Mouse (Mus musculus) c-Kit-negative CD71-positive TER-119-positive erythroid progenitor cells, embryonic 14.5 days (primary cell): ENCODE measurements around the gene Hdac7.

Source experiments
- DNase-seq: peaks from one replicate; pipeline ENCODE4 v3.0.0-alpha.2; 2013; ENCODE audit warnings: low read depth, low spot score

The Hdac7 gene

DNA sequence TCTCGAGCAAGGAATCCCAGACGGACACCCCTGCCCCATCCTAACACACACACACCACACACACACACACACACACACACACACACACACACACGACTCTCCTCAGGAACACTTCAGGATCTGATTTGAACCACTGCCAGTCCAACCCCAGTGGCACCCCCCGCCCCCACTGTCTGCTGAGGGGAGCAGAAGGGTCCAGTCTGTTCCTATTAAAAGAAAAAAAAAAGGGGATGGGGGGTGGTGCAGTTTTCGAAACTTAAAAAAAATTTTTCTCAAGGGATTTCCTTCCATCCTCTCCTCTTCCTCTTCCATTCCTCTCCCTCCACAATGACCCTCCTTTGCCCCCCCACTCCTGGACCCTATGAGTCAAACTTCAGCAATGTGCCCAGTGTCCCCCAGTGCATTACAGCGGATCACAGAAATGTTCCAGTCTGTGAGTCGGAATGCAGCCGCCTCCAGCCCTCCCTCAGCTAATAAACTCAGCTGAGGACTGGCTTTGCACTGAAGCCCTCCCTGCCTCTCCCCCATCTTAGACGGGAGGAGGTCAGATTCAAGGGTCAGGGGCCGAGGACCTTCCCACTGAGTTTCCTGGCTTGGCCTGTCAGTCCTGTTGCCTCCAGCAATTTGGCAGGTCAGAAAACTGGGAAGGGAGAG lies 12.2 kb downstream of the Hdac7 start:
- no peak for DNase-seq

GRCm38 (mm10) chr15:97831242-97831986 lies 12.9 kb downstream of the Hdac7 start:
- no peak for DNase-seq

DNA sequence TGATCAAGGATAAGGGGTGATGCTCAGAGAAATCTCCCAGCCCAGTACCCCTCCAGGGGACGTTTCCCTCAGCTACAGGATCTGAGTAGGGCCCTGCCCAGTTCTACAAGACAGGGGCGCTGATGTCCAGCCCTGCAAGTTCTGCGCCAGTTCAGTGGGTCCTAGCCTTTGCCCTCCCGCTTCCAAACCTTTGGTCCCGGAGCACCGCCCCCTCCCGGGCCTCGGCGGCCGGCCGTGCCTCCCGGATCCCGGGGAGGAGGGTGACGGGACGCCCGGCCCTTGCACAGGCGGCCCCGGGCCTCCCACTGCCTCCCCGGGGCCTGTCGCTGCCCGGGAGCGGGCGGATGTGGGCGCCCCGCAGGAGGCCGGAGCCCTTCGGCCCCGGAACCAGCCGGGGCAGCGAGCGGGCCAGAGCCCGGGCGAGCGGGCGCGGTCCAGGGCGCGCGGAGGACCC lies 13.5 kb downstream of the Hdac7 start:
- DNase-seq = no peak

DNA sequence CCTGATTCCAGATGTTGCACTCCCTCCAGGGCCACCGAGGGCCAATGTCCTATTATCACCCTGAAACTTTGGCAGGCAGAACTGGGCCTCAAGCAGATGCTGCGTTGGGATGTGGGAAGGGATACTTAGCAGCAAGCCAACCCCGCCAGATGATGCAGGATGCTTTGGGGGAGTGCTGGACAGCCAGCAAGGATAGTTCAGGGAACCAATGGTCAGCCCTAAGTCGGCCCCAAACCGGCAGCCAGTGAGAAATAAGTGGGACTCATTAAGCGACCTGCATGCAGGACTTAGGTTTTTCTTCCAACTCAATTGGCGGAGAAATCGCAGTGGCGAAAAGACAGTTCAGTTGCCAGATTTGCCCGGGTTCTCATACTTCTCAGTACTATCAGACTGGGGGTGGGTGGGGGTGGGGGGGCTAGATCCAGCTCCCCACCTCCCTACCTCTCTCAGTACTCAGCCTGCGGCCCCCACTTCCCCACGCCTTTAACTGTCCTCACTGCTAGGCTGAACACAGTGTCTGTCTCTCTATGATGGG lies 14.0 kb downstream of the Hdac7 start:
- DNase-seq = no peak

- DNase-seq = no peak
Observed at GRCm38 (mm10) chr15:97829432-97829831, 14.9 kb downstream of the Hdac7 start.

DNA sequence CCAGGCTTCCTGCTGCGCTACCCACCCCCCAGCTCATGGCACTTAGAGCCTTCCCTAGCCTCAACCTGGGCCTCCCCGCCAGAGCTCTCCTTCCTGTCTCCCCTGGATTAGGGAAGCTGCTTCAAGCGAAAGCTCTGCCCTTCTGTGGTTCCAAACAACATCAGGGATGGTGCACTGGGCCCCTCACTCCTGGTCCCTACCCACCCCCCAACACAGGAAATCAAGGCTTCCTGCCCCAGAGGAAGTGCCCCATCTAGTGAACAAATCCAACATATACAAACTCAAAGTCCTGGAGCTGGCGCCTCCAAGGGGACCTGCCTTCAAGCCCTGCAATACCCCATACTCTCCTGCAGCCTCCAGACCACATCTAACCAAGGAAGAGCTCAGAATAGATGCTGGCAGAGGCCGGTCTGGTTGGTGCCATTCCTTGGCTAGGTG lies 15.4 kb downstream of the Hdac7 start:
- DNase-seq = no peak

GRCm38 (mm10) chr15:97828221-97828842 lies 16.0 kb downstream of the Hdac7 start:
- DNase-seq = no peak

- DNase-seq = no peak
Observed at GRCm38 (mm10) chr15:97827401-97827800, 16.9 kb downstream of the Hdac7 start.

DNA sequence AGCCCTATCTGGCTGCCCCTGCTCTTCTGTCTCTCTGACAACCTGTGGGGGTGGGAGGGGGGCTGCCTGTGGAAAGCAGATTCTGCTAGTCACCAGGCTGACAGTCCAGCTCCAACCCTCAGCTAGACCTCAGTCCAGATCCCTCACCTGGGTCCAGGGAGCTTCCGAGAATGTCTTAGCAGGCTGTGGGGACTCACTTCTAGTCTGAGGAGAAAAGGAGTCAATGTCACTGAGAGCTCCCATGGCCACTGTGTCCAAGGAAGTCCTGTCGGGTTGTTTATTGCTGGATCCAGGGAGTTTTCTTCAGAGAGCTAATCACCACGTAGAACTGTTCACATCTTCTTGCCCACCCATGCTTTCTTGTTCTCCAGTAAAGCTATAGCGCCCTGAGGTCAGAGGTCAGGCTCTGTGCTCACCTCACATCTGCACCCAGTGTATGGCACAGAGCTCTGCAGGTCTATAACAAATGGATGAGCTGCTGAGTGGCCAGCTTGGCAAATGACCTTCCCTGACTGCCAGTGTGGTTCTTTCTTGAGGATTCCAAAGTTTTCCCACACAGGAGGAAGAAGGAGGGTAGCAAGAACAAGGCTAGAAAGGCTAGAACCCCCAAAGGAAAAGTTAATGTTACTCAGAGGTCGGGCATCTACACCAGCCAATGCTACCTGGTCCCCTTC lies 17.6 kb downstream of the Hdac7 start:
- DNase-seq = no peak

DNA sequence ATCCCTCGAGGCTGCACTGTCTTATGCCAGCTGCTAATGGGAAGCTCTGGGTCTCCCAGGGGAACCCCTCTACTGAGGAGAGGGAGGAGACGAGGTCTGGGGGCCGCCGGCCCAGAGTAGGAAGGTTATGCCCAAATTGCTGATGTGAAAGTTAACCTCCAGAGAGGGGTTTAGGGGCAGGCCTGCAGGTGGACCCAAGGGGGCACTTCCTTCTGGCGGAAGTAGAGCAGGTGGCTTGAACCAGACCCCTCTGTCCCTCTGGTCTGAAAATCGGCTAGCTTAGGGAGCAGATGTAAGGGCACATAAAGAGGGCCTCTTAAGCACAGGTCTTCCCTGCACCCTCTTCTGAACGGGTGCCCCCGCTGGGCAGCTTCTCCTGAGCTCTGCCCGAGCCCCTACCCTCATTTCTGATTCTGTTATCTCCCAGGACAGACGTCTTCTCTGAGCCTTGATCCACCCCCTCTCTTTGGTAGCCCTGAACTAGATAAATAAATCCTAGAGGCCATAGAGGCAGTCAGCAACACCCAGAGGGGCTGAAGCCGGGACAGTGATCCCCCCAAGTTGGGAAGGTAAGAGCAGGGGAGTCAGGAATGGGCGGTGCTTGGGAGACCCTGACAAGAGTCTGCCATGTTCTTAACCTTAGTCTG lies 18.2 kb downstream of the Hdac7 start:
- DNase-seq = no peak

DNA sequence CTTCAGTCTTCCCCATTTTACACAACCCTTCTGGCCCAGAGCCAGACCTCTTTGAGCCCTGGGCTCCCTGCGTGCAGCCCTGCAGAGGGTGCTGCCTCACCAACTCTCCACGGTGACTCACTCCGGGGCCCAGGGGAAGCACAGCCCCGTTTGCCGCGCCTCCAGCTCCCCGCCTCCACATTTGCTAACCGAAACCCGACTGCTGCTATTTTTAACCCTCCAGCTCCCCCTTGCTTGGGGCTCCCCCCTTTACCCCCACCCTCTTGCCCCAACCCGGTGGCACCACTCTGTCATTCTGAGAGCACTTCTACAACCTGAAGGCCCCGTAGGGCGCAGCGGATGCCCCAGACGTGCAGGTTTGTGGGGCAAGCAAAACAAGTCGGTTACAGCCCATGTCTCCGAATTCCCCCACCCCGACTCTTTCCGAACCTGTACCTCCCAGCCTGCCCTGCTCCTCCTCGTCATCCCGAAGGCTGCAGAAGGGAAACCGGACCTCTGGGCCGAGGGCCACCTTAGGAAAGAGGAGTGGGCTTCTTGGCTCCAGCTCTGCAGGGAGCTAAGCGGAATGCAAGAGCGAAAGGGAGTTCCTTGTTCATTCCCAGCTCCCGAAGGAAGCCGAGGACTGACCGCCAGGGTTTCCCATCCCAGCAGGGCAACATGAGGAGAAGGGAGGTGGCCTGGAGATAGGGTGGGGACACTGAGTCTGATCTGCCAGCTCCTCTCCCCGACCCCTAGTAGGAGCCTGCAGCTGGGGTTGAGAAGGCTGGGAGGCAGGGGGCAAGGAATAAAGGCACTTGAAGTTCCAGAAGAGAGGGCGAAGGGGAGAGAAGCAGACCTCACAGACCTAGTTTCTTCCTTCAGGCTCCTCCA lies 19.0 kb downstream of the Hdac7 start:
- no peak for DNase-seq

GRCm38 (mm10) chr15:97824042-97824441 lies 20.3 kb downstream of the Hdac7 start:
- no peak for DNase-seq

- DNase-seq = no peak
Observed at GRCm38 (mm10) chr15:97823479-97823878, 20.8 kb downstream of the Hdac7 start.

GRCm38 (mm10) chr15:97822545-97823228 lies 21.6 kb downstream of the Hdac7 start:
- no peak for DNase-seq

- no peak for DNase-seq
Observed at GRCm38 (mm10) chr15:97821983-97822363, 22.3 kb downstream of the Hdac7 start.

GRCm38 (mm10) chr15:97821321-97821982 lies 22.9 kb downstream of the Hdac7 start:
- no peak for DNase-seq

- no peak for DNase-seq
Observed at GRCm38 (mm10) chr15:97819937-97820336, 24.4 kb downstream of the Hdac7 start.

DNA sequence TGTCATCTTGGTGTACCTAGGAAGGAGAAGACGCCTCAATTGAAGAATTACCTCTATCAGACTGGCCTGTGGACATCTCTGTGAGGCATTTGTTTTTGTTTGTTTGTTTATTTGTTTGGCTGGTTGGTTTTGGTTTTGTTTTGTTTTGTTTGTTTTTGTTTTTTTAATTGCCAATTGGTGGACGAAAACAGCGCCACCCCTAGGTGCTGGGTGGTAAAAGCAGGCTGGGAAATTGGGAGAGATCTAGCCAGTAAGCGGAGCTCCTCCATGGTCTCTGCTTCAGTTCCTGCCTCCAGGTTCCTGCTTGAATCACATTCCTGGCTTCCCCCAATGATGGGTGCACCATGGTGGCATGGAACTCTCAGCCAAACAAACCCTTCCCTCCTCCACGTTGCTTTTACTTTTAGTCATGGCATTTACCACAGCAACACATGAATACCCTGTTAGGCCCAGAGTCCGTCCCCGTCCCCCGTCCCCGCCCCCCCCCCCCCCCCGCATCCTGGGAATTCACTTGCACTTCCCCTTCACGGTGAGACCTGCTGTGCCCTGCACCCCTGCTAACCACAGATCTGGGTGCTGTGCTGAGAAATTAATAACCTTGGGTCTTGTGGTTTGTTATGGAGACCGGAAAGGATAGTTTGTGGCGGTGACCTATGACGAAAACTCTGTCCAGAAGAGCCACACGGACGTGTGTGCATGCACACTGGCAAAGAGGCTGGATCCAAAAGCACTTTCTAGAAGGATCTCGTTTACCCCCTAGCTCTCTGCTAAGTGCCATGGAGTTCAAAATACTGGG lies 27.9 kb downstream of the Hdac7 start:
- DNase-seq = no peak
